Mouse (Mus musculus): Measurements from ENCODE around the gene Lypd3. TPM values are rescaled to one million over a fixed set of nuclear protein-coding genes. Genes with fewer than 3 reads are reported as not detected.

The Lypd3 gene
- polyA plus RNA-seq, 1 experiment from 2014 or later: 0.10 TPM

- H3K9ac ChIP-seq: no peak overlapping the region
- ATAC-seq (ENCODE audit: insufficient number of reproducible peaks, low FRiP score): no peak
- no peaks in the 10 kb centered on the region for H3K36me3 ChIP-seq
- H3K4me3 ChIP-seq: no peak overlapping the region
- H3K27me3 ChIP-seq (replicated peaks): peaks cover 11% of the 10 kb centered on the region
- no peaks in the 10 kb centered on the region for H3K9me3 ChIP-seq (replicated peaks)
- 60% methylated on average over 15 of the region's 15 CpGs for WGBS
- no peak overlapping the region for H3K27ac ChIP-seq (ENCODE audit: poor library complexity, severe bottlenecking)
- H3K4me2 ChIP-seq: no peak overlapping the region
- peaks cover 3% of the 10 kb centered on the region; the same call in 1 of the 2 replicates for H3K4me1 ChIP-seq (replicated peaks)
Observed at GRCm38 (mm10) chr7:24599211-24600067, 36.9 kb upstream of the Lypd3 start.

DNA sequence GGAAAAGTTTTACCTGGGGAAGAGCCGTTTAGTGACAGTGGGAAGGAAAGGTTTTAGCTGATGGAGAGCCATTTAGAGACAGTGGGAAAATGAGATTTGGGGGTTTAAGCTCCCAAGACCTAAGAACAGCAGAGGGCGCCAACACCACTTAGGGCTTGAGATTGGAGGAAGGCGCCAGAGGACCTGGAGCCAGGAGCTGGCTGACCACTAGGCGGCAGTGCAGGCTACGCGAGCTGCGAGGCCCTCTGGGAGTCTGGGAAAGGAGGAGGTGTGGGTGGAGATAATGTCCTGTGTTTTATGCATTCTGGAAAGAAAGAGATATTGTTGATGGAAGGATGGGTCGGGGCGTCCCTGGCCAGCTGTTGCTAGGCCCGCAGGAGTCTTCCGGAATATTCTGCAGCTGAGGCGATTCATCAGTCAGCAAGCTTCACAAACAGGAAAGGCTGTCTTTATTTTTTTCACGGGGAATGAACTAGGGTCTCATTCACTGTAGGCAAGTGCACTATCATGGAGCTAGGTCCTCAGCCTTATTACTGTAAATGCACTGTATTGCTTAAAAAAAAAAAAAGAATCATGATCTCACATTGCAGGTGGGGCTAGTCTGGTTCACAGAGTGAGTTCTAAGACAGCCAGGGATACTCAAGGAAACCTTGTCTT is 35.3 kb upstream of the Lypd3 start:
- Histone ChIP-seq H3K27me3 (replicated peaks) (no peaks in the 10 kb centered on the region; the same call in 1 of the 2 replicates), H3K4me3 (no peak overlapping the region), H3K9me3 (replicated peaks) (no peaks in the 10 kb centered on the region), H3K27ac (ENCODE audit: poor library complexity, severe bottlenecking) (no peak overlapping the region), H3K4me2 (peak overlapping the region; percentile 53), H3K36me3 (no peaks in the 10 kb centered on the region), H3K4me1 (replicated peaks) (peaks cover 3% of the 10 kb centered on the region; the same call in 1 of the 2 replicates), H3K9ac (no peak overlapping the region)
- ATAC-seq (ENCODE audit: insufficient number of reproducible peaks, low FRiP score): peak; percentile 79
- WGBS: 6% methylated on average over 13 of the region's 13 CpGs

- Histone ChIP-seq H3K4me1 (replicated peaks) (peaks cover 9% of the 10 kb centered on the region), H3K27ac (ENCODE audit: poor library complexity, severe bottlenecking) (no peak overlapping the region), H3K9me3 (replicated peaks) (peaks cover 4% of the 10 kb centered on the region; the same call in 1 of the 2 replicates), H3K4me3 (no peak overlapping the region), H3K36me3 (no peaks in the 10 kb centered on the region), H3K4me2 (no peak overlapping the region), H3K9ac (no peak overlapping the region), H3K27me3 (replicated peaks) (peaks cover 24% of the 10 kb centered on the region)
- 83% methylated on average over 7 of the region's 7 CpGs for WGBS
- no peak for ATAC-seq (ENCODE audit: insufficient number of reproducible peaks, low FRiP score)
Observed at GRCm38 (mm10) chr7:24605561-24605960, 30.8 kb upstream of the Lypd3 start.

GRCm38 (mm10) chr7:24606046-24606445 is 30.3 kb upstream of the Lypd3 start:
- Histone ChIP-seq H3K27me3 (replicated peaks) (peaks cover 28% of the 10 kb centered on the region), H3K9ac (no peak overlapping the region), H3K36me3 (no peaks in the 10 kb centered on the region), H3K4me1 (replicated peaks) (peaks cover 14% of the 10 kb centered on the region), H3K27ac (ENCODE audit: poor library complexity, severe bottlenecking) (no peak overlapping the region), H3K9me3 (replicated peaks) (peaks cover 4% of the 10 kb centered on the region; the same call in 1 of the 2 replicates), H3K4me3 (no peak overlapping the region), H3K4me2 (no peak overlapping the region)
- WGBS: 75% methylated on average over 7 of the region's 7 CpGs
- ATAC-seq (ENCODE audit: insufficient number of reproducible peaks, low FRiP score): no peak

GRCm38 (mm10) chr7:24608017-24608416 is 28.3 kb upstream of the Lypd3 start:
- Histone ChIP-seq H3K9me3 (replicated peaks) (peaks cover 4% of the 10 kb centered on the region; the same call in 1 of the 2 replicates), H3K27ac (ENCODE audit: poor library complexity, severe bottlenecking) (no peak overlapping the region), H3K4me2 (no peak overlapping the region), H3K4me3 (no peak overlapping the region), H3K27me3 (replicated peaks) (peaks cover 46% of the 10 kb centered on the region), H3K9ac (no peak overlapping the region), H3K4me1 (replicated peaks) (peaks cover 23% of the 10 kb centered on the region), H3K36me3 (no peaks in the 10 kb centered on the region)
- WGBS: 37% methylated on average over 6 of the region's 6 CpGs
- peak; percentile 67 for ATAC-seq (ENCODE audit: insufficient number of reproducible peaks, low FRiP score)

GRCm38 (mm10) chr7:24608561-24608960 is 27.8 kb upstream of the Lypd3 start:
- peaks cover 51% of the 10 kb centered on the region for H3K27me3 ChIP-seq (replicated peaks)
- H3K27ac ChIP-seq (ENCODE audit: poor library complexity, severe bottlenecking): no peak overlapping the region
- no peak overlapping the region for H3K9ac ChIP-seq
- H3K4me3 ChIP-seq: no peak overlapping the region
- peaks cover 23% of the 10 kb centered on the region for H3K4me1 ChIP-seq (replicated peaks)
- ATAC-seq (ENCODE audit: insufficient number of reproducible peaks, low FRiP score): no peak
- peaks cover 4% of the 10 kb centered on the region; the same call in 1 of the 2 replicates for H3K9me3 ChIP-seq (replicated peaks)
- H3K36me3 ChIP-seq: no peaks in the 10 kb centered on the region
- 69% methylated on average over 8 of the region's 8 CpGs for WGBS
- H3K4me2 ChIP-seq: no peak overlapping the region

GRCm38 (mm10) chr7:24610144-24610878 is 26.0 kb upstream of the Lypd3 start, which contains the start of gene Phldb3:
Gene Phldb3 (plus strand): TSS chr7:24610763.
- Histone ChIP-seq H3K9ac (0 out of 2 replicates have a peak within 1 kb of the TSS, but pooled peaks have one; percentile 32), H3K4me1 (replicated peaks) (peaks cover 23% of the 10 kb centered on the region), H3K27me3 (replicated peaks) (peaks cover 62% of the 10 kb centered on the region), H3K27ac (ENCODE audit: poor library complexity, severe bottlenecking) (no peak within 1 kb of the TSS), H3K4me2 (peak within 1 kb of the TSS; percentile 72), H3K36me3 (no peaks in the 10 kb centered on the region), H3K4me3 (peak within 1 kb of the TSS; percentile 48), H3K9me3 (replicated peaks) (peaks cover 4% of the 10 kb centered on the region; the same call in 1 of the 2 replicates)
- peak; percentile 24 for ATAC-seq (ENCODE audit: insufficient number of reproducible peaks, low FRiP score)
- WGBS: 4% methylated on average over 23 of the region's 27 CpGs

DNA sequence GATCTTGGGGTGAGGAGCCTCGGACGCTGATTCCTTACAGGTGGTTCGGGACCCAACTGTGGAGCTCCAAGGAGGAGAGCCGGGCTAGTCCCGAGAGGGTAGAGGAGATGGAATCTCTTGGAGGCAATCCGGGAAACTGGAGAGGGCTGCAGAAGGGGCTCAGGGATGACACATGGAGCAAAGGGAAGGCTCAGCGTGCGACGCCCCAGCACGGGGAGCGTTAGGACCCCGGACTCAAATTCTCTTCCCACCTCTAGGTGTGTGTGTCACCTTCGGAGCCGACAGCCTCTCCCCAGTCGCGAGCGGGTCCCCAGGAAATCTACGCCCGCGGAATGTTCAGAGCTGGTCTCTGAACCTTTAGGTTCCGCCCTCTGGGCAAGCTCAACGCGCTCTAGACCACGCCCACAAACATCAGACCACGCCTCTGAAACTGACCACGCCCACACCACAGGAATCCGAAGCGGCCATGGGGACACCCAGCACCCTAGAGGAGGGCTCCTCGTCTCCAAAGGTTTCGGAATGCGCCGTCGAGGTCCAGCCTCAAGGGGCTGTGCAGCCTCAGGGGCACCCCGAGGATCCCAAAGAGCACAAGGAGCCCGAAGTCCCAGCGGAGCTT is 25.4 kb upstream of the Lypd3 start:
- under 1% methylated on average over 36 of the region's 36 CpGs for WGBS
- H3K9ac ChIP-seq: 0 out of 2 replicates have a peak overlapping the region, but pooled peaks have one; percentile 32
- no peaks in the 10 kb centered on the region for H3K36me3 ChIP-seq
- H3K27ac ChIP-seq (ENCODE audit: poor library complexity, severe bottlenecking): no peak overlapping the region
- H3K27me3 ChIP-seq (replicated peaks): peaks cover 62% of the 10 kb centered on the region
- peak overlapping the region; percentile 72 for H3K4me2 ChIP-seq
- H3K4me3 ChIP-seq: peak overlapping the region; percentile 48
- H3K9me3 ChIP-seq (replicated peaks): peaks cover 4% of the 10 kb centered on the region; the same call in 1 of the 2 replicates
- H3K4me1 ChIP-seq (replicated peaks): peaks cover 23% of the 10 kb centered on the region
- peak; percentile 84 for ATAC-seq (ENCODE audit: insufficient number of reproducible peaks, low FRiP score)

GRCm38 (mm10) chr7:24611709-24612108 is 24.6 kb upstream of the Lypd3 start:
- Histone ChIP-seq H3K4me3 (peak overlapping the region; percentile 48), H3K27me3 (replicated peaks) (peaks cover 68% of the 10 kb centered on the region), H3K9ac (no peak overlapping the region), H3K27ac (ENCODE audit: poor library complexity, severe bottlenecking) (no peak overlapping the region), H3K9me3 (replicated peaks) (peaks cover 4% of the 10 kb centered on the region; the same call in 1 of the 2 replicates), H3K4me2 (peak overlapping the region; percentile 72), H3K4me1 (replicated peaks) (peaks cover 23% of the 10 kb centered on the region), H3K36me3 (no peaks in the 10 kb centered on the region)
- ATAC-seq (ENCODE audit: insufficient number of reproducible peaks, low FRiP score): no peak
- WGBS: 13% methylated on average over 7 of the region's 7 CpGs

- Histone ChIP-seq H3K27me3 (replicated peaks) (peaks cover 68% of the 10 kb centered on the region), H3K36me3 (no peaks in the 10 kb centered on the region), H3K9ac (no peak overlapping the region; the same call in 1 of the 2 replicates)
Observed at GRCm38 (mm10) chr7:24612308-24612910, 23.9 kb upstream of the Lypd3 start.

More at GRCm38 (mm10) chr7:24612308-24612910, 23.9 kb upstream of the Lypd3 start:
- Histone ChIP-seq H3K4me1 (replicated peaks) (peaks cover 23% of the 10 kb centered on the region), H3K9me3 (replicated peaks) (peaks cover 4% of the 10 kb centered on the region; the same call in 1 of the 2 replicates), H3K4me2 (peak overlapping the region; percentile 46), H3K27ac (ENCODE audit: poor library complexity, severe bottlenecking) (no peak overlapping the region), H3K4me3 (peak overlapping the region; percentile 21)
- 4% methylated on average over 27 of the region's 27 CpGs for WGBS
- ATAC-seq (ENCODE audit: insufficient number of reproducible peaks, low FRiP score): no peak
